Mouse (Mus musculus): ENCODE measurements around the gene Clgn. TPM values are rescaled to one million over a fixed set of nuclear protein-coding genes. Genes with fewer than 3 reads are reported as not detected.

The Clgn gene
- polyA plus RNA-seq, 1 experiment from 2014 or later: 0.14 TPM

DNA sequence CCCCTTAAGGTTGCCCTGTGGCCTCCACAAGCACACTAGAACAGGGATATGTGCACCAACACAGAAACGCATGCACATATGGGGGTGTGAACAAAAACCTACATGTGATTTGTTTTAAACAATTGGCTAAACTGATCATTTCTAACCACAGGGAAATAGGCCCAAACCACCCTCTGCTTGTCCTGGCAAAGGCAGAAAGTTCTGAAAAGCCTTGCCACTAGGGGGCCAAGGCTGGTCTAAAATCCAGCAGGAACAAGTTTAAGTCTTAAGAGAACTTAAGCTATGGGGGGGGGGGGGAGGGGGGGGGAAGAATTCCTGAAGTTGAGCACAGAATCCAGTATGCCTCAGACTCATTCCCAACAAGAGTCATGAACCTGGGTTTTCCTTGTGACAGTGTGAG, 60.3 kb downstream of the Clgn start:
- H3K27ac ChIP-seq (ENCODE audit: poor library complexity, severe bottlenecking): no peak overlapping the region

DNA sequence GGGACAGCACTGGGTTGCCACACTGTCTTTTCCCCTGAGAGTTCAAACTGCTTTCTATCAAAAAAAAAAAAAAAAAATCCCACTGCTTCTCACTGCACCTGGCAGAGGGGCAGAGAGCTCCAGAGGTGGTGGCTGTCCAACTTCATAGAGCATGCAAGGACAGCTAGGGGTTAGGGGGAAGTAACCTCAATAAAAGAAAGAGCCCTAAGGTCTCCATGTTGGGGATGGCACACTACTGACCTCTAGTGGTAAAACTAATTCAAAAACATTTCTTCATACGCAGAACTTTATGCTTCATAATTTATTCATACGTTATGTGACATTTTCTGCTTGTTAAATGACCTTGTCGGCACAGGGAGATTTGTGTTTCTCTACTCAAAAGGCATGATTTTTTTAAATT, 61.4 kb downstream of the Clgn start:
- no peak for ATAC-seq (ENCODE audit: insufficient number of reproducible peaks, low FRiP score)
- H3K9me3 ChIP-seq (replicated peaks): no peaks in the 10 kb centered on the region
- H3K36me3 ChIP-seq: no peaks in the 10 kb centered on the region
- H3K4me3 ChIP-seq: no peak overlapping the region
- H3K9ac ChIP-seq: no peak overlapping the region
- WGBS: 22% methylated on average over 3 of the region's 3 CpGs
- no peak overlapping the region for H3K27ac ChIP-seq (ENCODE audit: poor library complexity, severe bottlenecking)
- no peaks in the 10 kb centered on the region for H3K27me3 ChIP-seq (replicated peaks)
- no peaks in the 10 kb centered on the region for H3K4me1 ChIP-seq (replicated peaks)
- no peak overlapping the region for H3K4me2 ChIP-seq

More for the DNA sequence above, 60.3 kb downstream of the Clgn start:
- no peak overlapping the region for H3K4me2 ChIP-seq
- no peaks in the 10 kb centered on the region for H3K9me3 ChIP-seq (replicated peaks)
- no peaks in the 10 kb centered on the region for H3K27me3 ChIP-seq (replicated peaks)
- ATAC-seq (ENCODE audit: insufficient number of reproducible peaks, low FRiP score): no peak
- no peaks in the 10 kb centered on the region for H3K4me1 ChIP-seq (replicated peaks)
- H3K36me3 ChIP-seq: no peaks in the 10 kb centered on the region
- H3K4me3 ChIP-seq: no peak overlapping the region
- 67% methylated on average over 1 of the region's 1 CpGs for WGBS
- no peak overlapping the region for H3K9ac ChIP-seq

DNA sequence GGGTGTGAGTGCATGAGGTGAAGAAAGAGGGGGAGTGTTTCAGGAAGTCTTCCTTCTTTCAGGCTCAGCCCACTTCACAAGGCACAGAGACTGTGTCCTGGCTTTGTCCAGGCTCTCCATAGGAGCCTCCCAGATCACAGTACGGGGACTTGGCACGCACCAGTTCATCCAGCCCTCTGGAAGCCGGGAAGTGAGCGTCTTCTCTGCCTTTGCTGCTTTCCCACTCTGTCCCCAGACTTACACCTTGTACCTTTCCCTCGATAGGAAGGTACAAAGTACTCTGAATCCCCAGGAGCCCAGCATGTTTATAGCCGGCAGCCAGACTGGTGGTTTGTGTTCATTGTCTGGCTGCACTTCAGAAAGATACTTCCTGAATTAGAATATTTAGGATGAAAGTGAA, 67.5 kb downstream of the Clgn start:
- ATAC-seq (ENCODE audit: insufficient number of reproducible peaks, low FRiP score): no peak
- H3K4me1 ChIP-seq (replicated peaks): no peaks in the 10 kb centered on the region
- no peaks in the 10 kb centered on the region for H3K9me3 ChIP-seq (replicated peaks)
- no peak overlapping the region for H3K4me2 ChIP-seq
- no peaks in the 10 kb centered on the region for H3K27me3 ChIP-seq (replicated peaks)
- H3K4me3 ChIP-seq: no peak overlapping the region
- no peaks in the 10 kb centered on the region for H3K36me3 ChIP-seq
- H3K27ac ChIP-seq (ENCODE audit: poor library complexity, severe bottlenecking): no peak overlapping the region
- no peak overlapping the region for H3K9ac ChIP-seq
- WGBS: 57% methylated on average over 6 of the region's 6 CpGs

GRCm38 (mm10) chr8:83458222-83458621, 68.6 kb downstream of the Clgn start, which contains the start of gene Scoc:
Scoc (minus strand) TSS chr8:83458391.
- no peak within 1 kb of the TSS for H3K4me2 ChIP-seq

GRCm38 (mm10) chr8:83459606-83460005, 69.9 kb downstream of the Clgn start:
- no peaks in the 10 kb centered on the region for H3K4me1 ChIP-seq (replicated peaks)
- no peak overlapping the region for H3K4me3 ChIP-seq
- no peaks in the 10 kb centered on the region for H3K36me3 ChIP-seq
- no peak overlapping the region for H3K27ac ChIP-seq (ENCODE audit: poor library complexity, severe bottlenecking)
- no peaks in the 10 kb centered on the region for H3K27me3 ChIP-seq (replicated peaks)
- no peak overlapping the region for H3K4me2 ChIP-seq
- no peaks in the 10 kb centered on the region for H3K9me3 ChIP-seq (replicated peaks)
- no peak overlapping the region for H3K9ac ChIP-seq
- WGBS: 71% methylated on average over 3 of the region's 3 CpGs
- no peak for ATAC-seq (ENCODE audit: insufficient number of reproducible peaks, low FRiP score)

More at GRCm38 (mm10) chr8:83458222-83458621, 68.6 kb downstream of the Clgn start, which contains the start of gene Scoc:
- no peaks in the 10 kb centered on the region for H3K4me1 ChIP-seq (replicated peaks)
- H3K4me3 ChIP-seq: no peak within 1 kb of the TSS
- H3K9me3 ChIP-seq (replicated peaks): no peaks in the 10 kb centered on the region
- no peaks in the 10 kb centered on the region for H3K27me3 ChIP-seq (replicated peaks)
- H3K36me3 ChIP-seq: no peaks in the 10 kb centered on the region
- WGBS: 74% methylated on average over 14 of the region's 14 CpGs
- no peak for ATAC-seq (ENCODE audit: insufficient number of reproducible peaks, low FRiP score)
- no peak within 1 kb of the TSS for H3K9ac ChIP-seq
- H3K27ac ChIP-seq (ENCODE audit: poor library complexity, severe bottlenecking): no peak within 1 kb of the TSS

Other genes starting within 250 kb of the Clgn start
- gene Tbc1d9, start 224.5 kb upstream of the Clgn start, polyA plus RNA-seq (2016; fragmentation: Nextera tagmentation; extraction: Ambion mirVana): 1.3 and 1.4 TPM in 2 replicates
- gene Gm10645, start 223.7 kb upstream of the Clgn start, polyA plus RNA-seq (2016; fragmentation: Nextera tagmentation; extraction: Ambion mirVana): 0.64 and 1.1 TPM in 2 replicates
- not detected in 2 replicates for gene Ucp1, start 99.5 kb upstream of the Clgn start, polyA plus RNA-seq (2016; fragmentation: Nextera tagmentation; extraction: Ambion mirVana)
- 14.8 and 16.1 TPM in 2 replicates for gene Elmod2, start 57.4 kb upstream of the Clgn start, polyA plus RNA-seq (2016; fragmentation: Nextera tagmentation; extraction: Ambion mirVana)
- gene Mgat4d, start 41.4 kb upstream of the Clgn start, polyA plus RNA-seq (2016; fragmentation: Nextera tagmentation; extraction: Ambion mirVana): not detected in 2 replicates
- gene Scoc, start 68.5 kb downstream of the Clgn start, polyA plus RNA-seq (2016; fragmentation: Nextera tagmentation; extraction: Ambion mirVana): 95.3 and 98.0 TPM in 2 replicates
- gene Olfr370, start 145.9 kb downstream of the Clgn start, polyA plus RNA-seq (2016; fragmentation: Nextera tagmentation; extraction: Ambion mirVana): not detected in 2 replicates
- 547 and 555 TPM in 2 replicates for gene Ndufb7, start 176.8 kb downstream of the Clgn start, polyA plus RNA-seq (2016; fragmentation: Nextera tagmentation; extraction: Ambion mirVana)
- 445 and 456 TPM in 2 replicates for gene Tecr, start 218.1 kb downstream of the Clgn start, polyA plus RNA-seq (2016; fragmentation: Nextera tagmentation; extraction: Ambion mirVana)
- gene Dnajb1, start 218.3 kb downstream of the Clgn start, polyA plus RNA-seq (2016; fragmentation: Nextera tagmentation; extraction: Ambion mirVana): 45.1 and 47.4 TPM in 2 replicates